Mouse (Mus musculus) lung, adult 2 months (tissue): ENCODE measurements at regions not wholly inside any gene's neighbourhood (a gene's known extent, or its start where the extent isn't known, plus 50 kb on each side); places are given as distances from the start of the nearest gene placed in this dataset.

Experiments
- DNase-seq: peaks from one replicate; pipeline ENCODE4 v3.0.0; 2022
- H3K4me1 ChIP-seq: fragments of 200-500 bp; 2 replicates; pipeline ENCODE4 v1.6.1; 2011; ENCODE audit warnings: low read length; ENCODE audit not compliant: control insufficient read depth, insufficient read depth
- H3K4me3 ChIP-seq: fragments of 200-500 bp; replicated peaks from 2 replicates; pipeline ENCODE3; 2011; ENCODE audit warnings: low read depth, mild to moderate bottlenecking, control low read depth, low read length; ENCODE audit errors: extremely low read depth
- CTCF ChIP-seq: fragments of 200-500 bp; IDR thresholded peaks from 2 replicates; pipeline ENCODE4 v1.5.1; 2011; ENCODE audit warnings: mild to moderate bottlenecking, low read length, control low read depth; ENCODE audit not compliant: insufficient read depth
- POLR2A ChIP-seq: fragments of 200-500 bp; IDR thresholded peaks from 2 replicates; pipeline ENCODE4 v1.6.1; 2011; ENCODE audit warnings: low read depth, mild to moderate bottlenecking, control low read depth, low read length, borderline replicate concordance; ENCODE audit errors: extremely low read depth
- WGBS: fragments of 180-500 bp; shearing (Covaris S2); methylation state at CpG from one replicate; pipeline ENCODE4 v1.1.7; 2018; 5-methylcytosine and 5-hydroxymethylcytosine counted together

DNA sequence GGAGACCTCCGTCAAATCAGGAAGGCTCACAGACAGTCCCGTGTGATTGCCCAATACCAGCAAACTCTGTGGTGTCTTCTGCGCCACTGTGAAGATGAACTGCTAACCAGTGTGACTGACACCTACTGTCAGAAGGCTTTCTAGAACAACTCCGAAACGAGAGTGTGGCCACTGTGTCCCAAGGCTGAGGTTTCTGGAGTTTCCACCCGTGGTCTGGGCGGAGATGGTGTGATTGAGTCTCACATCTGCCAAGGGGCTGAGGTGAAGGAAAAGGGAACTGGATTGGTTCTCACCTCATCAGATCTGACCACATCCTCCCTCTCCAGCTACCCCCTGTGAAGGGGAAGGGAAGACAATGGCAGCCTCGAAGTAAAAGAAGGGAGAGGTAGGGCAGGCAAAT, 79.6 kb upstream of the 4930412O13Rik start:
- WGBS: 63% methylated on average over 8 of the region's 8 CpGs
- TF ChIP-seq CTCF (no peak), POLR2A (no peak)
- no peak for DNase-seq

DNA sequence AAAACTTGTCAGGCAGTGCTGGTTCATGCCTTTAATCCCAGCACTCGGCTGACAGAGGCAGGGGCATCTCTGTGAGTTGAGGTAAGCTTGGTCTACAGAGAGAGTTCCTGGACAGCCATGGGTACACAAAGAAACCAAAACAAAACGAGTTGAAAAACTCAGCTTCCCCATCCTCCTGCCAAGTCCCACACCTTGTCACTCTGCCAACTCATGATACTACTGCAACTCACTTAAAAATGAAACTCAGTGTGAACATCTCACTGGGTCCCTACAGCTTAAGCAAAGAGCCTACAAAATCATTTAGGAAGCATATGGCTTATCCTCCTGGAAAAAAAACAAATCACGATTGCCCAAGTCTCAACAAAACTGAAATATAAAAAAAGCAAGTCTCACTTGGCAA, 76.7 kb upstream of the 4930412O13Rik start:
- no peak overlapping the region for H3K4me3 ChIP-seq
- 18% methylated on average over 3 of the region's 3 CpGs for WGBS
- DNase-seq: peak; percentile 10
- peaks cover 5% of the 10 kb centered on the region; the same call in 1 of the 2 replicates for H3K4me1 ChIP-seq
- TF ChIP-seq CTCF (no peak), POLR2A (no peak)

More for the DNA sequence above, 79.6 kb upstream of the 4930412O13Rik start:
- Histone ChIP-seq H3K4me3 (no peak overlapping the region), H3K4me1 (peaks cover 5% of the 10 kb centered on the region; the same call in 1 of the 2 replicates)

- H3K4me1 ChIP-seq: peaks cover 5% of the 10 kb centered on the region; the same call in 1 of the 2 replicates
- no peak overlapping the region for H3K4me3 ChIP-seq
- no peak for DNase-seq
- 52% methylated on average over 6 of the region's 6 CpGs for WGBS
- TF ChIP-seq POLR2A: no peak
- TF ChIP-seq CTCF: no peak
Observed at GRCm38 (mm10) chr2:9805590-9805989, 75.5 kb upstream of the 4930412O13Rik start.
